Mouse (Mus musculus) testis, adult 10 weeks (tissue): ENCODE results near the gene Smlr1. TPM values are rescaled to one million over a fixed set of nuclear protein-coding genes. Genes with fewer than 3 reads are reported as not detected.

Experiments used
- polyA plus RNA-seq: library from polyadenylated mRNA; stranded (reverse); fragments of 350-450 nt; fragmentation: Illumina TruSeq; extraction: RNeasy Lipid Tissue Mini Kit (QIAGEN cat#74804); gene quantifications from one replicate; pipeline ENCODE4 v1.2.3, GENCODE M21; 2014; ENCODE audit warnings: low read depth, low replicate concordance

Smlr1 gene
- polyA plus RNA-seq: not detected

DNA sequence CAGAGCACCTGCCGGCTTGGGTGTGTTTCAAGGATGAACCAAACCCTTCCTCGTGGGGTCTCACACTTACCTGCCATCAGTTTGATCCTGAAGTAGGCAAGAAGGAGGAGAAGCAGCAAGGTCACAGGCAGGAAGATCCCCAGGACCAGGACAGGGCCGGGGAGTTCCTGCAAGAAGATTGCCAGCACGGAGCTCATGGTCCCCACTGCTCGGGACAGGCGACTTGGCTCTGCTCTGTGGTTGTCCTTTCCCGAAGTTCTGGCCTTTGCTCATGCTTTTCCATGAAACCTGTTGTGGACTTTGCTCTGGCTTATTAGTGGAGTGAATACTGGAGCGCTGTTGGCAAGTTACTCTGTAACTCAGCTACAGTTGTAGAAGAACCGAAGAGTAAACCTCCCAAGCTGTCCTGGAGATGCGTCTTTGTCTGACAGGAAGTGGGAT lies at the start of gene Smlr1:
Gene Smlr1 (minus strand): TSS at position 377 of the 441 bp plus-strand sequence.

Other genes starting within 250 kb of the Smlr1 start
- gene Akap7, start 228.4 kb downstream of the Smlr1 start, polyA plus RNA-seq: 56.7 TPM
- gene Epb41l2, start 176.5 kb downstream of the Smlr1 start, polyA plus RNA-seq: 127 TPM